24 mouse cellular contexts compared by ENCODE assay signal in the genomic region with DNA sequence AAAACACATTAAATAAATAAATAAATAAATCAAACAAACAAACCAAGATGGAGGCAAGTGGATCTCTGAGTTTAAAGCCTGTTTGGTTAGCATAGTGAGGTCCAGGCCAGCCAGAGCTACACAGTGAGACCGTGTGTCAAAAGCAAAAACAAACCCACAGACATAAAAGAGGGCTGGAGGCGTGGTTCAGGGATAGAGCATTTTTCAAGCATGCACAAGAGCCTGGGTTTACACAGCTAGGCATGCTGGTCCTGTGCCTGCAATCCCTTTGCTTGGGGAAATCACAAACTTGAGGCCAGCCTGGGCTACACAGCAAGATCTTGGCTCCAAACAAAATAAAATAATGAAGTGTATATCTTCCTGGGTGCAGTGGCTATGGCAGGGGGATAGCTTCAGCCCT. TPM values are rescaled to one million over a fixed set of nuclear protein-coding genes. Genes with fewer than 3 reads are reported as not detected.
DNase-seq lines count a peak whose midpoint lies in the region; ATAC-seq and TF ChIP-seq lines count a peak whose summit lies in the region.
"Had no signal": no experiment of that assay in that cellular context is flagged by ENCODE, and none has a peak within 500 bp of the region (broad histone marks: within the 10 kb centered on the region; RNA-seq: fewer than 3 reads in every experiment).

No protein-coding gene starts in this region.

- H3K9ac ChIP-seq in midbrain, embryonic 16.5 days (ENCODE audit: low read depth, low read length) = no peak overlapping the region
- H3K9ac ChIP-seq: embryonic facial prominence, embryonic 13.5 days; forebrain, embryonic 13.5 days; forebrain, postnatal 0 days; heart, embryonic 15.5 days; hindbrain, embryonic 14.5 days had no signal

- no peaks in the 10 kb centered on the region for H3K9me3 ChIP-seq in midbrain, embryonic 16.5 days (replicated peaks; ENCODE audit: control insufficient read depth, low read length, poor library complexity, severe bottlenecking)
- H3K9me3 ChIP-seq: embryonic facial prominence, embryonic 13.5 days; forebrain, embryonic 13.5 days; heart, embryonic 15.5 days; hindbrain, embryonic 10.5 days had no signal

- H3K4me3 ChIP-seq in spleen, adult 2 months (ENCODE audit: extremely low read depth, insufficient read depth, insufficient read length) = no peak overlapping the region
- H3K4me3 ChIP-seq in midbrain, embryonic 16.5 days (ENCODE audit: low read depth, low read length) = no peak overlapping the region
- H3K4me3 ChIP-seq: embryonic facial prominence, embryonic 13.5 days; forebrain, embryonic 13.5 days; gastrocnemius, adult 2 months; heart, embryonic 15.5 days; hindbrain, embryonic 10.5 days had no signal

- WGBS in spleen, adult 2 months = 58% methylated on average over 2 of the region's 2 CpGs
- WGBS in midbrain, embryonic 16.5 days = 75% methylated on average over 2 of the region's 2 CpGs

- no peak for TF ChIP-seq POLR2A in spleen, adult 2 months (IDR thresholded peaks at IDR 0.05; ENCODE audit: low read depth, low read length)

- no peaks in the 10 kb centered on the region for H3K36me3 ChIP-seq in spleen, adult 2 months (ENCODE audit: control insufficient read depth, insufficient read depth, low read length)
- H3K36me3 ChIP-seq in midbrain, embryonic 16.5 days (ENCODE audit: control insufficient read depth, insufficient read depth, low read length) = no peaks in the 10 kb centered on the region
- H3K36me3 ChIP-seq: embryonic facial prominence, embryonic 13.5 days; heart, embryonic 15.5 days; hindbrain, embryonic 10.5 days had no signal

- H3K27me3 ChIP-seq in spleen, adult 2 months (ENCODE audit: control insufficient read depth, insufficient read depth, low read length) = no peaks in the 10 kb centered on the region
- no peaks in the 10 kb centered on the region for H3K27me3 ChIP-seq in midbrain, embryonic 16.5 days (ENCODE audit: control insufficient read depth, insufficient read depth, low read depth, low read length)
- H3K27me3 ChIP-seq: CH12.LX; embryonic facial prominence, embryonic 13.5 days; forebrain, embryonic 13.5 days; heart, embryonic 15.5 days; Patski had no signal

- no peak for DNase-seq in spleen, adult 2 months (ENCODE audit: low read depth in 1 of 2, low spot score in 2 of 2)
- DNase-seq in spleen, postnatal 14 days (ENCODE audit: low spot score in 2 of 2) = no peak
- DNase-seq in CD4-positive helper T cell, adult 2 months (ENCODE audit: low read depth, low spot score) = peak; percentile 75
- DNase-seq in T-cell, adult 2 months (ENCODE audit: low spot score) = peak; percentile 64
- DNase-seq in natural killer cell, adult 2 months (ENCODE audit: low spot score in 2 of 2) = peak; percentile 34 to 46
- DNase-seq in adipocyte (ENCODE audit: low spot score) = no peak
- no peak for DNase-seq in kidney, adult 18-20 months
- DNase-seq: adrenal gland, adult 8-10 months; adrenal gland, postnatal 36 days; cerebellum, adult 11 months; cerebellum, adult 8-10 months; cerebellum, postnatal 36 days; forebrain, postnatal 0 days; gastrocnemius, adult 2 months; gastrocnemius, postnatal 25 days had no signal

- H3K4me2 ChIP-seq in midbrain, embryonic 16.5 days (ENCODE audit: low read length) = no peak overlapping the region
- H3K4me2 ChIP-seq: embryonic facial prominence, embryonic 13.5 days; forebrain, embryonic 13.5 days; heart, embryonic 11.5 days; heart, embryonic 15.5 days; hindbrain, embryonic 14.5 days had no signal

- H3K27ac ChIP-seq in spleen, adult 2 months (ENCODE audit: insufficient read depth, low read length) = peak overlapping the region; percentile 86
- no peak overlapping the region for H3K27ac ChIP-seq in midbrain, embryonic 16.5 days (ENCODE audit: low read length)
- H3K27ac ChIP-seq: embryonic facial prominence, embryonic 13.5 days; forebrain, embryonic 13.5 days; gastrocnemius, adult 2 months; heart, embryonic 15.5 days; hindbrain, embryonic 10.5 days; hindbrain, embryonic 14.5 days had no signal

- no peak for TF ChIP-seq CTCF in spleen, adult 2 months (IDR thresholded peaks at IDR 0.05; ENCODE audit: extremely low read depth, insufficient read depth, insufficient read length, insufficient replicate concordance)

- peaks cover 20% of the 10 kb centered on the region; the same call in 1 of the 2 replicates for H3K4me1 ChIP-seq in spleen, adult 2 months (ENCODE audit: control insufficient read depth, insufficient read depth, insufficient read length)
- no peaks in the 10 kb centered on the region for H3K4me1 ChIP-seq in midbrain, embryonic 16.5 days (ENCODE audit: control insufficient read depth, insufficient read depth, low read length)
- H3K4me1 ChIP-seq: embryonic facial prominence, embryonic 13.5 days; forebrain, embryonic 13.5 days had no signal

- ATAC-seq in midbrain, embryonic 16.5 days = no peak
- ATAC-seq: forebrain, embryonic 13.5 days; forebrain, postnatal 0 days; Patski had no signal

RNA-seq across cellular contexts. Expression of a gene that starts 41.4 kb away (rescaled TPM):
- 11.4 and 15.0 TPM in 2 replicates for polyA plus RNA-seq in spleen, adult 2 months (2012; rRNA removed)
- polyA plus RNA-seq in midbrain, embryonic 16.5 days (2015; fragmentation: Nextera tagmentation; extraction: Ambion mirVana) = 55.1 and 60.1 TPM in 2 replicates

RNA-seq across cellular contexts. Expression of a gene that starts 42.4 kb away (rescaled TPM):
- 4.3 and 6.2 TPM in 2 replicates for polyA plus RNA-seq in spleen, adult 2 months (2012; rRNA removed)
- polyA plus RNA-seq in midbrain, embryonic 16.5 days (2015; fragmentation: Nextera tagmentation; extraction: Ambion mirVana) = 5.3 and 5.5 TPM in 2 replicates

RNA-seq across cellular contexts. Expression of a gene that starts 42.5 kb away (rescaled TPM):
- 37.5 and 40.8 TPM in 2 replicates for polyA plus RNA-seq in spleen, adult 2 months (2012; rRNA removed)
- polyA plus RNA-seq in midbrain, embryonic 16.5 days (2015; fragmentation: Nextera tagmentation; extraction: Ambion mirVana) = 5.0 and 5.9 TPM in 2 replicates

Comparison
In these comparisons a context has a peak if more than half of its experiments do, and no peak if none do; other contexts are left out.
1. DNase-seq: peak in CD4-positive helper T cell, adult 2 months (single experiment), T-cell, adult 2 months (single experiment) and natural killer cell, adult 2 months (2 of 2); none in spleen, adult 2 months (0 of 2), spleen, postnatal 14 days (0 of 2), adipocyte (single experiment) and kidney, adult 18-20 months (single experiment).